Mouse (Mus musculus) hindbrain, embryonic 15.5 days (tissue): ENCODE measurements around the gene Myo1b. TPM values are rescaled to one million over a fixed set of nuclear protein-coding genes. Genes with fewer than 3 reads are reported as not detected.
A peak's percentile ranks its signal among the peaks of the same experiment; 100 is the strongest.

Source experiments
- ATAC-seq: fragments of 200-750 bp; cut with Nextera tagmentation; 2 replicates; pipeline ENCODE4 v1.8.0; 2017; ENCODE audit warnings: low read depth, moderate number of reproducible peaks, moderate TSS enrichment; ENCODE audit not compliant: low FRiP score
- H3K27ac ChIP-seq: fragments of 300-500 bp; sonication (generic); replicated peaks from 2 replicates; pipeline ENCODE4 v1.5.1; 2015; ENCODE audit warnings: mild to moderate bottlenecking, inconsistent platforms
- H3K27me3 ChIP-seq: fragments of 300-500 bp; sonication (generic); 2 replicates; pipeline ENCODE4 v1.6.1; 2015; ENCODE audit warnings: control low read depth, inconsistent platforms
- H3K36me3 ChIP-seq: fragments of 300-500 bp; sonication (generic); 2 replicates; pipeline ENCODE4 v1.6.1; 2015; ENCODE audit warnings: control low read depth, inconsistent platforms
- H3K4me1 ChIP-seq: fragments of 300-500 bp; sonication (generic); replicated peaks from 2 replicates; pipeline ENCODE4 v1.6.1; 2015; ENCODE audit warnings: control low read depth, inconsistent platforms
- H3K4me2 ChIP-seq: fragments of 300-500 bp; sonication (generic); 2 replicates; pipeline ENCODE4 v1.6.1; 2015; ENCODE audit warnings: moderate library complexity, mild to moderate bottlenecking, inconsistent platforms
- H3K4me3 ChIP-seq: fragments of 300-500 bp; sonication (generic); 2 replicates; pipeline ENCODE4 v1.5.1; 2015; ENCODE audit warnings: mild to moderate bottlenecking, inconsistent platforms
- H3K9ac ChIP-seq: fragments of 300-500 bp; sonication (generic); 2 replicates; pipeline ENCODE4 v1.6.1; 2015; ENCODE audit warnings: inconsistent platforms
- H3K9me3 ChIP-seq: fragments of 300-500 bp; sonication (generic); 2 replicates; pipeline ENCODE4 v1.6.1; 2016; ENCODE audit warnings: control low read depth, inconsistent platforms
- WGBS: fragments of 180-500 bp; shearing (Covaris S2); methylation state at CpG from one replicate; pipeline ENCODE4 v1.1.7; 2015; 5-methylcytosine and 5-hydroxymethylcytosine counted together
- polyA plus RNA-seq: library from polyadenylated mRNA; unstranded; fragments of >200 nt; fragmentation: Nextera tagmentation; extraction: Ambion mirVana; gene quantifications from 2 replicates; pipeline ENCODE4 v1.2.1, GENCODE M21; 2015

Gene Myo1b
- polyA plus RNA-seq, 1 experiment from 2014 or later: 50.1 TPM

DNA sequence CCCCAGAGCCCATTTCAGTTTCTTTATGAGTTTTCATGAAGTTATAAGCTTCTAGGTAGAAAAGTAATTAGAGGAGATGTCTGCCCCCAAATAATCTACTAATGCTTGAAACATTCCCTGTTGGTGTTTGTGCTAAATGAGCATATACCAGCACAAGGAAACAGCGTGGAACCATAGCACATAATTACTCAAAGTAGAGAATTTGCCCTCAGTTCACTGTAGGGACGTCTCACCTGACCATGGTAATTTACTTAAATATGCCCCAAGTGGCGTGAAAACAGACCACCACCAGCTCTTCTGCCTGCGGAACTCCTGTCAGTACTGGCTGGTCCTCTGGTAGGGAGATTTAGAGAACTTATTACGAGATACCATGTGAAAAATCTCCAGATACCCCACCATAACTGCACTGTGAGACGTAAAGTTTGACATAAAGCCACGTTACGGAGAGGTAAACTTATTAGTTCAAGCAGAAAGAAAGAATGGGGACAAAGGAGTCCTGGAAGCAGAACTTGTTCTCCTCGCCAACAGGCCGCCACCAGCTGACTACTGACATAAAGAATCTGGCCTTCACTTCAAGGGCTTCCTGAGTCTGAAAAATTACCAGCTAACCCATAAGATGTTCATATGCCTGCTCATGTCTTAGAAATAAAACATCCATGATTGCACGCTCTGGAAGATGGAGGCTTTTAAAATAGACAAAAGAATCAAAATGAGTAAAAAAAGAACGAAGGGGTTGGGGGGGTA is 111.4 kb downstream of the Myo1b start:
- 0 out of 2 replicates have a peak overlapping the region, but pooled peaks have one; percentile 5 for H3K27ac ChIP-seq
- H3K4me1 ChIP-seq: peaks cover 10% of the 10 kb centered on the region
- no peaks in the 10 kb centered on the region for H3K27me3 ChIP-seq
- H3K4me3 ChIP-seq: no peak overlapping the region
- no peaks in the 10 kb centered on the region for H3K36me3 ChIP-seq
- H3K9ac ChIP-seq: no peak overlapping the region
- no peak for ATAC-seq
- H3K4me2 ChIP-seq: no peak overlapping the region
- H3K9me3 ChIP-seq: no peaks in the 10 kb centered on the region
- 41% methylated on average over 11 of the region's 12 CpGs for WGBS

DNA sequence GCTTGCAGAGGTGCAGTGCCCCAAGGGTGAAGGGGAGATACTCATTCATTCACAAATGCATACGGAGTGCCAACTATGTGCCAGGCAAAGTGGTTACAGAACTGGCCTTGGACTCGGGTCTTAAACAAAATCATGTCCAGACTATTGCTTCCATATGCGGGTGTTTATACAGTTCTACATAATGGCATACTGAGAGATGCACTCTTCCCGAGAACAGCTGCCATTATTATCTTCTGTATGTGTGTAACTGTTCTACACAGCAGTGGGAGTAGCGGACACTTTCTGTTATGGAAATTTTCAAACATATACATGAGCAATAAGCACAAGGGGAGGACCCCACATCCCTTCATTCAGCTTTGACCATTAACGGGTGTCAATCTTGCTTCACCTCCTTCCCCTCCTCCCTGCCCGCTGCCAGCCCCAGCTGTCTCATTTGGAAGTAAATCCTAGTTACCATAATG is 117.8 kb downstream of the Myo1b start:
- H3K4me1 ChIP-seq: 0 out of 2 replicates have a peak, but pooled peaks cover 3% of the 10 kb centered on the region
- ATAC-seq: peak; percentile 54; the same call in 1 of the 2 replicates
- H3K9ac ChIP-seq: no peak overlapping the region
- no peak overlapping the region for H3K27ac ChIP-seq
- H3K36me3 ChIP-seq: no peaks in the 10 kb centered on the region
- no peak overlapping the region for H3K4me3 ChIP-seq
- no peaks in the 10 kb centered on the region for H3K27me3 ChIP-seq
- no peak overlapping the region for H3K4me2 ChIP-seq
- no peaks in the 10 kb centered on the region for H3K9me3 ChIP-seq
- WGBS: 36% methylated on average over 7 of the region's 7 CpGs

DNA sequence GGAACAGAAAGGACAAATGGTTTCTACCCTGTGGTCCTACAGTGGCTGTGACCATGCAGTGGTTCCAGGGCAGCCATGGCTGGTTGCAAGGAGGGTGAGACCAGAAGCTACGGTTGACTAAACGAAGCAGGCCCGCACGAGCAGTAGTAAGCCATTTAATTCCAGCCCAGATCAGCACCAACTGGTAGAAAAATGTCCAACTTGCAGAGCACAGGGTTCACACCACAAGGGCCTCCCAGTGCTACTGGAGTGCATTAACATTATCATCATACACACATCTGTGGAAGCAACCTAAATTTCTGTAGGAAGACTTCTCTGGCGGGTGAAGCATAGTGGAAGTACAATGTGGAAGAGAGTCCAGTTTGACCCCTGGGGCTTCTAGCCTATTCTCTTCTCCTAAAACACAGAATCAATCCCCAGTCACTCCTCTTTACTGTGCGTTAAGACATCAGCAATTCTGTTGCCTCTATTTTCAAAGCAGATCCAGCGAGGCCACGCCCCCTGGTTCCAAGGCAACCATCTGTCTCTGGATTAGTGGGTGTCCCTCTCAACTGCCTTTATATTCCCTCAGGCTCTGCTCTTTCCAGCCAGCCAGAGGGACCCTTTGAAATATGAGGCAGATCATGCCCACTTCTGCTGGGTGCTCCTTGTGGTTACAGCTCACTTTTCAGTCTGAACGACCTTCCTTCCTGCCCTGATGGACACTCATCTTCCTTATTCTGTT is 120.1 kb downstream of the Myo1b start:
- Histone ChIP-seq H3K27ac (no peak overlapping the region), H3K9me3 (no peaks in the 10 kb centered on the region), H3K9ac (no peak overlapping the region), H3K4me2 (no peak overlapping the region), H3K4me3 (no peak overlapping the region), H3K27me3 (no peaks in the 10 kb centered on the region), H3K4me1 (0 out of 2 replicates have a peak, but pooled peaks cover 3% of the 10 kb centered on the region), H3K36me3 (peaks cover 13% of the 10 kb centered on the region)
- 0 out of 2 replicates have a peak, but pooled peaks have one; percentile 38 for ATAC-seq
- 61% methylated on average over 9 of the region's 9 CpGs for WGBS

DNA sequence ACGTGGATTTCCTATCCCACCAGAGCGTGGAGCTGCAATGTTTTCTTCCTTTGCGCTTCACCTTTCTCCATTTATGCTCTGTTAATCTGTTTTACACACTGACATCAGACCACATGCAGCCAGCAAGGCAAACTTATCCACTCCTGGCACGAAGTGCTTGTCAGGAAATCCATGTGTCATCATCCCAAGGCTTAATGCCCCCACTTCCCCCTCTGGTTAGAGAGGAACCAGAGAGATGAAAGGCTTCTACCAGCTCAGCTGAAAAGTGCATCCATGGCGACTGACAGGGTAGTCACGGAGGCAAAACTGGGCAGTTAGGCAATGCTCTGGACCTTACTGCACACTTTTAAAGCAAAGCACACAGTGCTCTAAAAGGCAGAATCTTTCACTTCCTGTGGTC is 126.6 kb downstream of the Myo1b start:
- no peaks in the 10 kb centered on the region for H3K4me1 ChIP-seq
- no peak overlapping the region for H3K9ac ChIP-seq
- WGBS: 67% methylated on average over 6 of the region's 6 CpGs
- H3K36me3 ChIP-seq: peaks cover 15% of the 10 kb centered on the region
- no peak overlapping the region for H3K4me3 ChIP-seq
- H3K27ac ChIP-seq: no peak overlapping the region
- no peak overlapping the region for H3K4me2 ChIP-seq
- no peak for ATAC-seq
- H3K27me3 ChIP-seq: no peaks in the 10 kb centered on the region
- no peaks in the 10 kb centered on the region for H3K9me3 ChIP-seq

DNA sequence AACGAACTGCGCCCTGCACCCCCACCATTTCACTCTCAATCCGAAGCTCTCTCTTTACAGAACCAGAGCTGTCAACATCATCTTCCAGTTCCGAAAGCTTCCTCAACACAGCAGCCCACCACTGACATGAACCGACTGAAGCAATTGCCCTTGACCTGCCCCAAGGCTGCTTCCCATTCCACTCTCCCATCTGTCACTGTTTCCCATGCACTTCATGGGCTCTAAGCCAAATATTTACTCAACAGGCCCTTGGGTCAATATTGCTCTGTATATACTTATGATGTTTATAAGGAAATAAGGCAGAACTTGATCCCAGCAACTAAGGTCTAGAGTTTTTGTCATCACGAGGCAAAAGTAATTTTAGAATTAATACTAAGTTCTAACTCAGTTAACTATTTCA is 133.8 kb downstream of the Myo1b start:
- ATAC-seq: no peak
- Histone ChIP-seq H3K27me3 (no peaks in the 10 kb centered on the region), H3K36me3 (peaks cover 5% of the 10 kb centered on the region; the same call in 1 of the 2 replicates), H3K9ac (no peak overlapping the region), H3K9me3 (no peaks in the 10 kb centered on the region), H3K4me2 (no peak overlapping the region), H3K27ac (no peak overlapping the region), H3K4me3 (no peak overlapping the region), H3K4me1 (no peaks in the 10 kb centered on the region)
- 73% methylated on average over 6 of the region's 6 CpGs for WGBS

DNA sequence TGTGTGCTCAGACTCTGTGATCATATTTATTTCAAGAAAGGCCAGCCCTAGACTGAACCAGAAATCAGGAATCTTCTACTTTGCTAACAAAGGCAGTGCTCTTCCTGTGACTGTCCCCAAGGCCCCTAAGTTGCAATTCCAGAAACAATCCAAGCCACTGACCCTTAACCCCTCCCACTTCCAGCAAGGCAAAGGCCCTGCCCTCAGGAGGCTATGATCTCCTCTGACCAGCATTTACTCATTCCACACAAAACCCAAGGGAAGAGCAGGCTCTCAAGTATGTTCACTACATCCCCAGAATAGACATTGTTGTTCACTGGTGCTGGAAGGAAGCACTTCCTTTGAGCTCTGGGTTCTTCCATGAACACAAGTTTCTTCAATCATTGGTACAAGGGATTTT is 135.5 kb downstream of the Myo1b start:
- no peaks in the 10 kb centered on the region for H3K4me1 ChIP-seq
- ATAC-seq: peak; percentile 48; the same call in 1 of the 2 replicates
- H3K9ac ChIP-seq: no peak overlapping the region
- no peak overlapping the region for H3K4me2 ChIP-seq
- H3K27me3 ChIP-seq: no peaks in the 10 kb centered on the region
- H3K27ac ChIP-seq: no peak overlapping the region
- no peaks in the 10 kb centered on the region for H3K9me3 ChIP-seq
- peaks cover 7% of the 10 kb centered on the region; the same call in 1 of the 2 replicates for H3K36me3 ChIP-seq
- H3K4me3 ChIP-seq: no peak overlapping the region

DNA sequence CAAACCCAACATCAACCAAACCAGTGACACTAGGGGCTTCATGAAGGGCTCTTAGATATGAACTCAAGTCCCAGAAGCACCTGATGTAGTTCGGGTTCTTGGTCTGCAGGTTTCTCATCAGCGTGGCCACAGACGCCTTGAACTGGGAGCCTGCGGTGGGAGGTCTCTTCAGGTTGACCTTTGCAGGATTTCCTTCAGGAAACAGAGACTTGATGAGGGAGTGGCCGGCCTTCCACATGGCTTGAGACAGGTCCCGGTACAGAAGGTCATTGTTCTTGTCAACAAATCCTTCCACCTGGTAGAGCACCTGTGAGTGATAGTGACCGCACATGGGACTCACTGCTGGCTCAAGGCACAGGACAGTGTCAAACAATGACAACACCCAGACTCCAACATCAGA is 137.6 kb downstream of the Myo1b start:
- Histone ChIP-seq H3K36me3 (peaks cover 12% of the 10 kb centered on the region; the same call in 1 of the 2 replicates), H3K27me3 (no peaks in the 10 kb centered on the region), H3K9me3 (no peaks in the 10 kb centered on the region), H3K4me2 (no peak overlapping the region), H3K4me3 (no peak overlapping the region), H3K4me1 (no peaks in the 10 kb centered on the region), H3K27ac (no peak overlapping the region), H3K9ac (no peak overlapping the region)
- WGBS: 96% methylated on average over 7 of the region's 7 CpGs
- ATAC-seq: no peak

DNA sequence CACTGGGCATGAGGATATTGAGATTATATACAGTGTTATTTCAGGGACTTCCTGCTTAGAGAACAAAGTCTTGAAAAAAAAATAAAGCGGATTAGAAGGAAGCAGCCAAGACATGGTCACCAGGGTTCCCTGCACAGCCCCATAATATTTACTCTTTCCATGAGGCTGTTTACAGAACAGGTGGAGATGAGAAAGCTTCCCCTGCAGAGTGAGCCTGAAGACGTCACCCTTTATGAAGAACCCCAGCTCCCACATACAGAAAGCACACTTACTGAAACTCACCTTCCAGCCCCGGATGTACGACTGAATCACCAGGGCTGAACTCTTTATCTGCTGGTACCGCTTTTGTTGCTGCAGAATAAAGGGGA is 145.4 kb downstream of the Myo1b start:
- Histone ChIP-seq H3K27me3 (no peaks in the 10 kb centered on the region), H3K9me3 (no peaks in the 10 kb centered on the region), H3K4me1 (no peaks in the 10 kb centered on the region), H3K4me3 (no peak overlapping the region), H3K27ac (no peak overlapping the region), H3K36me3 (peaks cover 23% of the 10 kb centered on the region), H3K4me2 (no peak overlapping the region), H3K9ac (no peak overlapping the region)
- WGBS: 88% methylated on average over 5 of the region's 5 CpGs
- ATAC-seq: no peak

DNA sequence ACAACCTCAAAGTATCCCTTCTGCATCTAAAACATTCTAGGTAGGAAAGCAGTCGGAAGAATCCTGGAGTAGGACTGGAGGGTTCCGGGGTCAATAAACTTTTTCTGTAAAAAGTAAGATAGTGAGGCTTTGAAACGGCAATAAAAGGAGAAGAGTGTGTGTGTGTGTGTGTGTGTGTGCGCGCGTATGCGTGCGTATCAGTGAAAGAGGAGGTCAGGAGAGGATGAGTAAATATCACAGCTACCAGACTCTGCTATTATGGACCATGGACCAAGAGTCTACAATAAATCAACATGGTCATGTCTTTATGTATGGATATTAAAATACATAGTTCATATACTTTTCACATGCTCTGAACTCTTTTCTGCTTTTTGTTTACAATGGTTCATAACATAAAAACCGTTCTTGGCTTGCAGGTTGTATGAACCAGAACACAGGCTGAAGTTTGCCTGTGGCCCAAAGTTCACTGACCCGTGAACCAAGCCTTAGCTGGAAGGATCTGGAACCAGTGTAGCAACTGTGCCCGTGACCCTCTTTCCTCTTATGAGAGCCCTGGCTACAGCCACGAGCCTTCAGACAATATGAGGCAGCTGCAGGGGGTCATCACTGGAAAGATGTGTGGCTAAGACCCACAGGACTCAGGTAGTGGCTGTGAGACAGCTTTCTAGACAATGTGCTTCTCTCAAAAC is 145.9 kb downstream of the Myo1b start:
- H3K4me2 ChIP-seq: no peak overlapping the region
- H3K27me3 ChIP-seq: no peaks in the 10 kb centered on the region
- no peaks in the 10 kb centered on the region for H3K9me3 ChIP-seq
- H3K36me3 ChIP-seq: peaks cover 20% of the 10 kb centered on the region
- H3K27ac ChIP-seq: no peak overlapping the region
- H3K4me3 ChIP-seq: no peak overlapping the region
- no peaks in the 10 kb centered on the region for H3K4me1 ChIP-seq
- H3K9ac ChIP-seq: no peak overlapping the region
- no peak for ATAC-seq
- 87% methylated on average over 12 of the region's 12 CpGs for WGBS

DNA sequence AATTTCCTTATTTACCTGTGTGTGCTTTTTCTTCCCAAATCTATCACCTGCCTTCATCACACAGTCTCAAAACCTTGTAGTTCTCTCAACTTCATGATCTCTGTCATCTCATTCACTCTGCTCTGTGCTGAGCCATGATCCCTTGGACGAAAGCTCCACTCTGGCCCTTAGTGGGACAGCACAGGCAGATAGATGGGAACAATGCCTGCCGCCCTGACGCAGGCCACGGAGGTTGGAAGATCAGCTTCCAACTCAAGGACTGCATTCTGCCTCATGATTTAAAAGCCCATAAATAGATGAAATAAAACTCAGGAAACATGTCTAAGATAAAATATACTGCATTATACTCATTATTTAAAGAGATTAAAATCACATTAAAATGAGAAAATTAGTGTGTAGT is 149.6 kb downstream of the Myo1b start:
- Histone ChIP-seq H3K4me3 (no peak overlapping the region), H3K9me3 (no peaks in the 10 kb centered on the region), H3K4me2 (no peak overlapping the region), H3K27me3 (no peaks in the 10 kb centered on the region), H3K27ac (no peak overlapping the region), H3K9ac (no peak overlapping the region), H3K4me1 (no peaks in the 10 kb centered on the region), H3K36me3 (peaks cover 13% of the 10 kb centered on the region)
- 94% methylated on average over 4 of the region's 4 CpGs for WGBS
- ATAC-seq: no peak

DNA sequence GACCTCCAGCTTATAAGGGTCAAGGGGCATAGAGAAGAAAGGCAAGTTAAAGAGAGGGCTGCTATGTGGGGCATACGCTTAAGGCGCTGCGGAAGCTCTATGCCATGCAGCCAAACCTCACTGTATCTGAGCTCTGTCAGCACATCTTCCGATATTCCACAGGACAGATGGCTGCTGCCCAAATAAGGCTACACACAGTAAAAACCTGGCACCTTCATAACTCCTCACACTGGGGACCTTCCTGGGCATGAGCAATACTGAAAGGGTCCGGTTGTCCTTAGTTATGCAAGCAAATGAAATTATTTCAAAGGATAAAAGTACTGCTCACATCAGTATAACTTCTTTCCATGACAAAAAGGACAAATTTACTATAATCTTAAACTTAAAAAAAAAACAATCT is 150.7 kb downstream of the Myo1b start:
- H3K27ac ChIP-seq: no peak overlapping the region
- 82% methylated on average over 5 of the region's 5 CpGs for WGBS
- no peak for ATAC-seq
- H3K36me3 ChIP-seq: peaks cover 13% of the 10 kb centered on the region
- no peaks in the 10 kb centered on the region for H3K4me1 ChIP-seq
- H3K27me3 ChIP-seq: no peaks in the 10 kb centered on the region
- H3K4me3 ChIP-seq: no peak overlapping the region
- H3K9me3 ChIP-seq: no peaks in the 10 kb centered on the region
- H3K9ac ChIP-seq: no peak overlapping the region
- no peak overlapping the region for H3K4me2 ChIP-seq

DNA sequence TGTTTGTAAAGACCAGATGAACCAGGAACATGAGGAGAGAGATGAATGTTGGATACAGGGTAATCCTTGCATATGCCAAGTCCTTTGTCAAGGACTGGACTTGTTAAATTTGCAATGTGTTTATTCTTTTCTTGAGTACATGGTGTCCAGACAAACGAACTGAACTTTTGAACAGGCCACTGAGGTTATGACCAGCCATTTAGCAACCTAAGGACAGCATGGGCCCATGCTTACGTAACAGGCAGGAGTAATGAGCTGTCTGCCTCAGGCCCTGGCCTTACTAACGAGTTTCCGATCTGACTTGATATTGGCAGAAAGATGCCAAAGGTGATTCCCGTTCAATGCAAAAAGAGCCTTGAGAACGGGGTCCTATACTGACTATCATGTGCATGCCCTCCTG is 156.2 kb downstream of the Myo1b start:
- Histone ChIP-seq H3K4me3 (no peak overlapping the region), H3K36me3 (peaks cover 30% of the 10 kb centered on the region), H3K4me2 (no peak overlapping the region), H3K27ac (no peak overlapping the region), H3K4me1 (no peaks in the 10 kb centered on the region; the same call in 1 of the 2 replicates), H3K9me3 (no peaks in the 10 kb centered on the region), H3K27me3 (no peaks in the 10 kb centered on the region), H3K9ac (no peak overlapping the region)
- 80% methylated on average over 6 of the region's 6 CpGs for WGBS
- no peak for ATAC-seq
